Mouse (Mus musculus): ENCODE data around the gene Iqck. TPM values are rescaled to one million over a fixed set of nuclear protein-coding genes. Genes with fewer than 3 reads are reported as not detected.

Iqck gene
- polyA plus RNA-seq, 1 experiment from 2014 or later = 4.9 TPM

- 63% methylated on average over 2 of the region's 2 CpGs for WGBS
- Histone ChIP-seq H3K4me3 (no peak overlapping the region), H3K27ac (no peak overlapping the region), H3K4me2 (replicated peaks) (no peak overlapping the region), H3K4me1 (no peaks in the 10 kb centered on the region), H3K27me3 (no peaks in the 10 kb centered on the region), H3K9me3 (replicated peaks) (no peaks in the 10 kb centered on the region), H3K36me3 (no peaks in the 10 kb centered on the region), H3K9ac (no peak overlapping the region)
- no peak for ATAC-seq (ENCODE audit: low FRiP score)
Observed at GRCm38 (mm10) chr7:119001965-119002364, 146.4 kb downstream of the Iqck start.

- WGBS = 69% methylated on average over 2 of the region's 2 CpGs
- H3K4me3 ChIP-seq = no peak overlapping the region
Observed at GRCm38 (mm10) chr7:119002501-119002900, 146.9 kb downstream of the Iqck start.

DNA sequence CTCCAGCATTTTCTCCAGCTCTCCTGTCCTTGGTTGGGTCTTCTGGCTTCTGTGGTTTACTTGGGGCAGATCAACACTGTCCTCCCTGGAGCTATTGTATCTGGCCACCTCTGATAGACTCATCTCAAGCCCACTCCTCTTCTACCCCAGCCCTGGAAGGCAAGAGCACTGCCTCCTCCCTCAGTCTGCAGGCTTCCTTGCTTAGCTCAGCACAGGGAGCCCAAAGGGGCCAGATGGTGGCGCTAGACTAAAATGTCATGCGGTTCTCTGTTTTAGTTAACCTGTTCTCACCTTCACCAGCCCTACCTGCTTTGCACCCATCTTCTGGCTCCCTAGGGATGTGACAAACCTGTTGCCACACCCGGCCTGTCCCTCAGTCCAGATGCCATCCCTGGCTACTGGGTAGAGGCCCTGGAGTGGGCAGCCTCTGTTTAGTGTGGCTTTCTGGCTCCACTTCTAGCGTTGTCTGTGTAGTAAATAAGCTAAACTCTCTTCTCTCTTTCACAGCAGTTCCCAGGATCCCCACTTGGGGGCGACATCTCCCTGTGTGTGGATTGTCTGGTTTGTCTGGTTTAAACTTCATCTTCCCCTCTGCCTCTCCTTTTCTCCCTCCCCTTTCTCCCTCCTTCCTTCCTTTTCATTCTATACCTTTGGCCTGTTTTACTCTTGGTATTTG, 155.4 kb downstream of the Iqck start:
- no peak overlapping the region for H3K4me3 ChIP-seq
- 20% methylated on average over 5 of the region's 5 CpGs for WGBS
- ATAC-seq (ENCODE audit: low FRiP score) = 0 out of 2 replicates have a peak, but pooled peaks have one; percentile 60
- H3K27me3 ChIP-seq = no peaks in the 10 kb centered on the region
- H3K9me3 ChIP-seq (replicated peaks) = 0 out of 2 replicates have a peak, but pooled peaks cover 3% of the 10 kb centered on the region
- no peaks in the 10 kb centered on the region for H3K4me1 ChIP-seq
- no peak overlapping the region for H3K9ac ChIP-seq
- H3K4me2 ChIP-seq (replicated peaks) = no peak overlapping the region
- no peaks in the 10 kb centered on the region for H3K36me3 ChIP-seq
- no peak overlapping the region for H3K27ac ChIP-seq

More at GRCm38 (mm10) chr7:119002501-119002900, 146.9 kb downstream of the Iqck start:
- Histone ChIP-seq H3K36me3 (no peaks in the 10 kb centered on the region), H3K4me2 (replicated peaks) (no peak overlapping the region), H3K27ac (no peak overlapping the region), H3K27me3 (no peaks in the 10 kb centered on the region), H3K9me3 (replicated peaks) (no peaks in the 10 kb centered on the region), H3K9ac (no peak overlapping the region), H3K4me1 (no peaks in the 10 kb centered on the region)
- ATAC-seq (ENCODE audit: low FRiP score) = no peak

GRCm38 (mm10) chr7:119015736-119016135, 160.2 kb downstream of the Iqck start:
- H3K9ac ChIP-seq = no peak overlapping the region
- no peaks in the 10 kb centered on the region for H3K9me3 ChIP-seq (replicated peaks)
- no peaks in the 10 kb centered on the region for H3K36me3 ChIP-seq
- H3K27ac ChIP-seq = no peak overlapping the region
- no peaks in the 10 kb centered on the region for H3K4me1 ChIP-seq
- no peak overlapping the region for H3K4me2 ChIP-seq (replicated peaks)
- no peak for ATAC-seq (ENCODE audit: low FRiP score)
- WGBS = 0% methylated on average over 3 of the region's 3 CpGs
- H3K4me3 ChIP-seq = no peak overlapping the region
- no peaks in the 10 kb centered on the region for H3K27me3 ChIP-seq

- Histone ChIP-seq H3K9me3 (replicated peaks) (no peaks in the 10 kb centered on the region), H3K4me2 (replicated peaks) (no peak overlapping the region), H3K4me1 (no peaks in the 10 kb centered on the region), H3K4me3 (no peak overlapping the region), H3K36me3 (no peaks in the 10 kb centered on the region), H3K9ac (no peak overlapping the region), H3K27me3 (no peaks in the 10 kb centered on the region), H3K27ac (no peak overlapping the region)
- ATAC-seq (ENCODE audit: low FRiP score) = peak; percentile 79
- WGBS = 21% methylated on average over 4 of the region's 4 CpGs
Observed at GRCm38 (mm10) chr7:119019537-119019936, 164.0 kb downstream of the Iqck start.

Other genes starting within 250 kb of the Iqck start
- 112 and 115 TPM in 2 replicates for gene Gde1, start 150.0 kb upstream of the Iqck start, polyA plus RNA-seq (2016; fragmentation: Nextera tagmentation; extraction: Ambion mirVana)
- gene Ccp110, start 143.2 kb upstream of the Iqck start, polyA plus RNA-seq (2016; fragmentation: Nextera tagmentation; extraction: Ambion mirVana) = 34.2 and 38.6 TPM in 2 replicates
- gene Vps35l, start 115.5 kb upstream of the Iqck start, polyA plus RNA-seq (2016; fragmentation: Nextera tagmentation; extraction: Ambion mirVana) = 98.2 and 101 TPM in 2 replicates
- 99.2 and 108 TPM in 2 replicates for gene Knop1, start 502 bp downstream of the Iqck start, polyA plus RNA-seq (2016; fragmentation: Nextera tagmentation; extraction: Ambion mirVana)
- gene Gprc5b, start 139.5 kb downstream of the Iqck start, polyA plus RNA-seq (2016; fragmentation: Nextera tagmentation; extraction: Ambion mirVana) = 12.9 and 13.2 TPM in 2 replicates

Measured in hindbrain, embryonic 12.5 days (tissue).